Mouse (Mus musculus): ENCODE measurements around the gene Alg13.

Gene Alg13

GRCm38 (mm10) chrX:144317548-144318163 is at the start of gene Alg13:
Gene Alg13, plus strand, starts transcription at chrX:144317804.
- peak; percentile 80 to 84 for DNase-seq

DNA sequence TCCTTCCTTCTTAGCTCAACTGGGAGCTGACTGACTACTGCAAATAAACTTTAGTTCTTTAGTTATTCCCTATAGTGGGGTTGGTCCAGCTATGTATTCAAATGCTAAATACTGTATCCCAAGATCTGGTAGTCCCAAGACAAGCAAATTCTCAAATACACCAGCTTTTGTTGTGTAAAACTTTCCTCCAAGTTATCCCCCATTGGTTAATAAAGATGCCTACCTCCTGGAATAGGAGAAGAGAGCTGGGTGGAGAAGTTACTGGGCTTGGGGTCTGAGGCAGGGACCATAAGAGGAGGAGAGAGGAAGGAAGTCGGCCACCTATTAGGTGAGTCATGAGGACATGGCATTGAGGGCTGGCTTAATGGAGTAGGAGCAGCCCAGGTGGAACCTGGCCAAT is 49.0 kb upstream of the Alg13 start:
- DNase-seq, result no peak

DNA sequence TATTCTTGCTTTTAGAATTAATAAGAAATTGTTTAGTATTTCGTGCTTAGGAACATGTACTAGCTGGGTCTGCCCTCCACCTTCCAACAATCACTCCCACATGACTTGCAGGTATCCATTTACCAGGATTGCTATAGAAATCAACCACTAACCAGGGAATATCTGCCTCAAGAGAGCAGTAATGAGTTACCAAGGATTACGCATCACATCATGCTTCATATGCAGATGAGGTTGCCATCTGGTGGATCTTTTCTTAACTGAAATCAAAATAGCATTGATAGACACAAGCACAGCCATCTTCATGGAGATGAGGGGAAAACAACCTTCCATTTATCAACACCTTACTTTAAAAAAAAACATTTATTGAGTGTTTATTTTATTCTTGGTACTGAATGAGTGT is 16.1 kb upstream of the Alg13 start:
- no peak for DNase-seq

- DNase-seq, result no peak
These were observed 11.9 kb upstream of the Alg13 start for GRCm38 (mm10) chrX:144305659-144306058.

- no peak for DNase-seq
These were observed 3.6 kb upstream of the Alg13 start for GRCm38 (mm10) chrX:144314041-144314440.

DNA sequence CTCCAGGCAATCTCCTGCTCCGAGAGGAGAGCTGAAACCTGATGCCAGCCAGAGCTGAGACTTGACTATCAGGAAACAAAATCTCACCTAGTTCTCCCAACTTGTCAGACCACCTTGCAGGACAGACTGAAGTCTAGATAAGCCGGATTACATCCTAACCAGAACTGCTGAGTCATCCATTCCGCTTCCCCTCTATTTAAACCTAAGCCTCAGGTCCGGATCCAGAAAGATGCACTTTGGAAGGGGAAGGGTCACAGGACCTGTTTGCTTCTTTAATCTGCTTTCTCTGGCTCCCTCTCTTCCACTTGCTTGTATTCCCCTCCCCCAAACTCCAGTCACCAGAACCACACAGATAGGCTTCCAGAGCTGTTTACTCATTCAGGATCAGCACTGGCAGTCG is 2.6 kb upstream of the Alg13 start:
- no peak for DNase-seq

- no peak for DNase-seq
These were observed 1.6 kb upstream of the Alg13 start for GRCm38 (mm10) chrX:144316004-144316403.

DNA sequence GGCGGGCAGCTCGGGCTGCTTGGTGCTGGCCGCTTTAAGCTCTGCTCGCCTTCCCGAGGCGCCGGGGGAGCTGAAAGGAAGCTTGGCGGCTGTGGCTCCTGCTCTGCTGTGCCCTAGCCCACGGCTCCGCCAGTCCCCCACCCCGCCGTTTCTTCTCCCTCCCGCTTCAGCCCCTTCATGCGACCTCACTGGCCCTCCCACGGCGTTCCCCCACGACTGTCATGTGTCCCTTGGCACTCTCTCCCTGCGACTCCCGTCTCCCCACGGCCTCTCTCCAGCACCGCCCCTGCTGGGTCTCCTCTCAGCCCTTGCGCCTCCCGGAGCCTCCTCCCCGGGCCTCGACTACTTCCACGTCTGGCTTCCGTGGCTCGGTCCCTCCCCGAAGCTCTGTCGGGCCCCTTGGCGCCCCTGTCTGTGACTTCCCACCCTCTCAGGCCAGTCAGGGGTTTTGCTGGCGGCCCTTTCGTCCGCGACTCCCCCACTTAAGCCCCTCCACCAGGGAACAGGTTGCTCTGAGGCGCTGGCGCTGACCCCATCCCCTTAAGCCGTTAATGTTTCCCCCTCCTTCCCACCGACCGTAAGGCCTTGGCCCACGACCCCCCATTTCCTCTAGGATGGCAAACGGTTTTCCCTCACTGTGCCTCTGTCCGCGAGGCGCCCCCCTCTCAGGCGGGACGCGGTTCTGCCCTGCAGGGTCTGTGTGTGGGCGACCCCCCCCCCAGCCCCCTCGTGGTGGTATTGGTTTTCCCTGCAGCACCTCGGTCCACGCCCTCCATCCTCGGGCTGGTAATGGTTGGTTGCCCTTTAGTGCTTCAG is 768 bp downstream of the Alg13 start:
- DNase-seq, result peak; percentile 35 to 36

DNA sequence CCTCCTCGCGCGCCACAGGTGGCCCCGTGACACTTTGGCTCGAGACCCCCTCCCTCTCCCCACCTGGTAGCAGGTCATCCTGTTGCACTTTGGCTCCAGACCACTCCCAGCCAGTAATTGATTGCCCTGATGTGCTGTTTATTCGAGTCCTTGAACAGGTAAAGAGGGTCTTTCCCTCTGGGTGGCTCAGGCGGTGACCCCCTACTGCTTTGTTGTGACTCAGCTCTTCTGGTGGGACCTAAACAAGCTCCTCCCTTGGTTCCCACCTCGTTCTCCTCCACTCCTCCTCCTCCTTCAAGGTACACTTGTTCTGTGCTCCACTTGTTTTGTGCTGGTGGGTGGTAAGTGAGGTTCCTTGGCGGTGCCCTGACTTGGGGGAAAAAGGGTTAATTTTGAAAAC is 1.8 kb downstream of the Alg13 start:
- DNase-seq, result peak in 1 of 2 experiments; percentile 1

- no peak for DNase-seq
These were observed 7.8 kb downstream of the Alg13 start for GRCm38 (mm10) chrX:144325375-144325774.

DNA sequence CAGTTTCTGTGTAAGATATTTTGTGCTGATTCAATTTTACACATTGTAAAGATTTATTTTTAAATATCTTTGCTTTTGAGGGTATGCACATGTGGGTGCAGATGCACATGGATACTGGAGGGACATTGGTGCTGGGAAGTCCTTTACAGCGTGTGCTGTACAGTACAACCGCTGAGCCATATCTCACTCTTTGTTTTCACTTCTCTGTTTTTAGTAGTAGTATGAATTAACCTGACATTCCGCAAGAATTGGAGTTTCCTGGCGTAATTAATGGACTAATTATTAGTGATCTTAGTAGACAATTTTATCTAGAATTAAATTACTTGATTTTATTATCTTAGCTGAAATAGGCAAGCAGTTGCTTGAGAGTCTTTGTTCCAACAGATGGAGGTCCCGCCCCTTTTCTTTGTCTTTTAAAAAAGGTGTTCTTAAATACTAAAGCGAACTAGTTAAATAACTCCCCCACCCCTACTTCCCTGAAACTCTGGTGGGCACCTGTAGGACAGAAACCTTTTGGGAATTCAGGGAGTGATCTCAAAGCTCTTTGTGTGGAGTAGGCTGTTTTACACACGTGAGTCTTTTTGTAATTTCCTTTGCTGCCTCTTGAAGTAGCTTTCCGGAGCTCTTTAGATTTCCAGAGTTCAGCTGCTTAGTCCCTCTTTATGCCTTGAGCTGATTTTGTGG is 17.9 kb downstream of the Alg13 start:
- no peak for DNase-seq

- no peak for DNase-seq
These were observed 20.3 kb downstream of the Alg13 start for GRCm38 (mm10) chrX:144337938-144338337.

- no peak for DNase-seq
These were observed 20.8 kb downstream of the Alg13 start for GRCm38 (mm10) chrX:144338355-144338754.

GRCm38 (mm10) chrX:144374196-144374595 is 56.6 kb downstream of the Alg13 start:
- no peak for DNase-seq

GRCm38 (mm10) chrX:144403526-144403925 is 85.9 kb downstream of the Alg13 start:
- peak; percentile 32 to 46 for DNase-seq

DNA sequence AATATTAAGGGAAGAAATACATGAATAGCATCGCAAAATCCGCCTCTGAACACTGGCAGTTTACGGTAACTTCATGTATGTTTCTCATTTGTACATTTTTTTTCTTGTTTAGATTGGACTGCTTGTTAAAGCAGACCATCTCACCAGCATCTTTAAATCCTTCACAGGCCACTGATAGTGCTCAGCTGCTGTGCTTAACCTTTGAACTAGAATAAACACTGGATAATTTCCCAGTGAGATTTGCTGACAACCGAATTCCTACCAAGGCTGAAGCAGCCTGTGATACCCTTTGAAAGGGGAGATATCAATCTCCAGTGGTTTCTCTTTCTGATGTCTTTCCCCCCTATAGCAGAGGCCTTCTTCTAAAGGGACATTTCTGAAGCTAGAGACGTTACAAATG is 90.4 kb downstream of the Alg13 start:
- DNase-seq, result no peak

GRCm38 (mm10) chrX:144420259-144420658 is 102.7 kb downstream of the Alg13 start:
- no peak for DNase-seq

DNA sequence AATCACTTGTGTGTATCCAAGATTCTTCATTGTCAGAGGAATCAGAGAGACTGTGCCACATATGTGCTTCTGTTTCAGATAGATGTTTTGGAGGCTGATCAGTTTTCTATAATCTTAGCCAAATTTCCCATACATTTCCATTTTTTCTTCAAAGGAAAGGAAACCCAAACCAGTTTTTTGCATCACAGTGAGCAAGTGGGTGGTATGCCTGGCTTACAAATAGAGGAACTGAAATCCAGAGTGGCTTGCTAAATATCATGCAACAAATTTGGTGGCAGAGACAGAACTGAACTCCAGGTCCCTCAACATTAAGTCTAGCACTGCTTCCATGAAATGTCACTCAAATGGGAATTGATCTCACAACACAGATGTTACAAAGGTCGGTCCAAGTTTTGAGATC is 103.5 kb downstream of the Alg13 start:
- DNase-seq, result no peak

DNA sequence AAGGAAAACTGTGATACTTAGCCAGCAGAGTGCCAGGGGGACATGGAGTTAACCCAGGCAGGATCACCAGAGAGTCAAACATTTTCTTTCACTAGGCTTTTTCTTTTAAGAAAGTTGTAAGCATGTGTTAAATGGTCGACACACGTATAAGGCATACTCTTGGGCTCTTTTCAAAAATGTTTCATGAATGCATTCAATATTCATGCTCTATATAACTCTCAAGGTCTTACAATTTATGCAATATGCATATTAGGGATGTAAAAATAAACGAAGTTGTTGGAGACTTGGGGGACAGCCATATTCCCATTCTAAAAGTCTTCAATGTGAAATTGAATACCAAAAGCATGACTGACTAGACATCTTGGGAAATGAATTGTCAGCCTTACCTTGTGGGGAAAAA is 106.2 kb downstream of the Alg13 start:
- no peak for DNase-seq
